ENCODE assay signal across 21 mouse cellular contexts in genomic region chr5:17881542-17881896, GRCm38 (mm10). TPM values are rescaled to one million over a fixed set of nuclear protein-coding genes. Genes with fewer than 3 reads are reported as not detected.
DNase-seq lines count a peak whose midpoint lies in the region; ATAC-seq lines count a peak whose summit lies in the region.
"Had no signal": no experiment of that assay in that cellular context is flagged by ENCODE, and none has a peak within 500 bp of the region (broad histone marks: within the 10 kb centered on the region; RNA-seq: fewer than 3 reads in every experiment).

No protein-coding gene starts in this region.

- H3K27me3 ChIP-seq in heart, embryonic 11.5 days (ENCODE audit: control insufficient read depth, insufficient read depth, low read length), result no peaks in the 10 kb centered on the region
- no peaks in the 10 kb centered on the region for H3K27me3 ChIP-seq in heart, embryonic 16.5 days (ENCODE audit: control insufficient read depth, insufficient read depth, low read length)
- H3K27me3 ChIP-seq in stomach, embryonic 15.5 days (replicated peaks), result no peaks in the 10 kb centered on the region
- no peaks in the 10 kb centered on the region for H3K27me3 ChIP-seq in forebrain, embryonic 13.5 days
- H3K27me3 ChIP-seq: embryonic facial prominence, embryonic 12.5 days; forebrain, embryonic 12.5 days; liver, embryonic 12.5 days had no signal

- H3K36me3 ChIP-seq in heart, embryonic 11.5 days (ENCODE audit: control insufficient read depth, insufficient read depth, low read length), result no peaks in the 10 kb centered on the region
- H3K36me3 ChIP-seq in heart, embryonic 16.5 days (ENCODE audit: control insufficient read depth, insufficient read depth), result no peaks in the 10 kb centered on the region
- no peaks in the 10 kb centered on the region for H3K36me3 ChIP-seq in stomach, embryonic 15.5 days
- H3K36me3 ChIP-seq in forebrain, embryonic 13.5 days (ENCODE audit: poor library complexity, severe bottlenecking), result no peaks in the 10 kb centered on the region
- H3K36me3 ChIP-seq: embryonic facial prominence, embryonic 12.5 days; forebrain, embryonic 12.5 days; liver, embryonic 12.5 days had no signal

- peaks cover 7% of the 10 kb centered on the region; the same call in 1 of the 2 replicates for H3K4me1 ChIP-seq in heart, embryonic 11.5 days (ENCODE audit: control insufficient read depth, insufficient read depth, low read length)
- H3K4me1 ChIP-seq in heart, embryonic 16.5 days (ENCODE audit: control insufficient read depth, insufficient read depth, low read length), result peaks cover 14% of the 10 kb centered on the region
- no peaks in the 10 kb centered on the region for H3K4me1 ChIP-seq in stomach, embryonic 15.5 days
- H3K4me1 ChIP-seq in forebrain, embryonic 13.5 days, result no peaks in the 10 kb centered on the region
- H3K4me1 ChIP-seq: embryonic facial prominence, embryonic 12.5 days; forebrain, embryonic 12.5 days; liver, embryonic 12.5 days had no signal

- intact Hi-C loops in heart, postnatal 14 days (cut with DNase I), result loop anchor here (10.0 kb wide), 1 partner anchor 123 kb away; no protein-coding TSS in a partner anchor

- DNase-seq in heart, postnatal 14 days, result no peak
- DNase-seq in thymus, postnatal 4 days, result no peak
- DNase-seq: adrenal gland, postnatal 10 days; cerebellum, adult 2 months; cerebellum, postnatal 25 days; lung, adult 18-20 months; lung, postnatal 10 days; right cerebral cortex, adult 18-20 months; right cerebral cortex, postnatal 4 days; thymus, adult 2 months had no signal

- 80% methylated on average over 2 of the region's 2 CpGs for WGBS in heart, embryonic 11.5 days (ENCODE audit: insufficient replicate concordance)
- WGBS in heart, embryonic 16.5 days, result 89% methylated on average over 2 of the region's 2 CpGs
- 74% methylated on average over 2 of the region's 2 CpGs for WGBS in stomach, embryonic 15.5 days
- 80% methylated on average over 2 of the region's 2 CpGs for WGBS in forebrain, embryonic 13.5 days

- H3K4me3 ChIP-seq in heart, embryonic 11.5 days (ENCODE audit: low read depth, low read length), result no peak overlapping the region
- H3K4me3 ChIP-seq in heart, embryonic 16.5 days (ENCODE audit: low read length), result no peak overlapping the region
- H3K4me3 ChIP-seq in stomach, embryonic 15.5 days (replicated peaks), result no peak overlapping the region
- H3K4me3 ChIP-seq in forebrain, embryonic 13.5 days, result no peak overlapping the region
- H3K4me3 ChIP-seq: embryonic facial prominence, embryonic 12.5 days; erythroblast, embryonic 14.5 days; forebrain, embryonic 12.5 days; liver, embryonic 12.5 days had no signal

- no peak overlapping the region for H3K9ac ChIP-seq in heart, embryonic 11.5 days (ENCODE audit: low read depth, low read length)
- no peak overlapping the region for H3K9ac ChIP-seq in heart, embryonic 16.5 days (ENCODE audit: low read length)
- H3K9ac ChIP-seq in stomach, embryonic 15.5 days, result no peak overlapping the region
- H3K9ac ChIP-seq in forebrain, embryonic 13.5 days, result no peak overlapping the region
- H3K9ac ChIP-seq: embryonic facial prominence, embryonic 12.5 days; forebrain, embryonic 12.5 days; hindbrain, embryonic 14.5 days; liver, embryonic 12.5 days had no signal

- H3K9me3 ChIP-seq in heart, embryonic 11.5 days (replicated peaks; ENCODE audit: control insufficient read depth, low read length), result no peaks in the 10 kb centered on the region
- H3K9me3 ChIP-seq in heart, embryonic 16.5 days (replicated peaks; ENCODE audit: control insufficient read depth, low read length), result no peaks in the 10 kb centered on the region
- no peaks in the 10 kb centered on the region for H3K9me3 ChIP-seq in stomach, embryonic 15.5 days
- H3K9me3 ChIP-seq in forebrain, embryonic 13.5 days (replicated peaks), result no peaks in the 10 kb centered on the region
- H3K9me3 ChIP-seq: embryonic facial prominence, embryonic 12.5 days; forebrain, embryonic 12.5 days; liver, embryonic 12.5 days had no signal

- H3K4me2 ChIP-seq in heart, embryonic 11.5 days, result no peak overlapping the region
- no peak overlapping the region for H3K4me2 ChIP-seq in heart, embryonic 16.5 days (ENCODE audit: low read depth, low read length)
- H3K4me2 ChIP-seq in stomach, embryonic 15.5 days, result no peak overlapping the region
- H3K4me2 ChIP-seq in forebrain, embryonic 13.5 days, result no peak overlapping the region
- H3K4me2 ChIP-seq: embryonic facial prominence, embryonic 12.5 days; forebrain, embryonic 12.5 days; hindbrain, embryonic 14.5 days; liver, embryonic 12.5 days; midbrain, embryonic 11.5 days had no signal

- no peak for ATAC-seq in heart, embryonic 11.5 days (replicated peaks; ENCODE audit: insufficient number of reproducible peaks, low FRiP score, low TSS enrichment)
- 0 out of 2 replicates have a peak, but pooled peaks have one; percentile 32 for ATAC-seq in erythroblast, adult 5-6 weeks (replicated peaks; ENCODE audit: low FRiP score, poor library complexity, severe bottlenecking)
- ATAC-seq in heart, embryonic 16.5 days (replicated peaks; ENCODE audit: extremely low read depth, insufficient read depth, low FRiP score), result no peak
- peak; percentile 41; the same call in 1 of the 2 replicates for ATAC-seq in stomach, embryonic 15.5 days (ENCODE audit: insufficient read depth, low FRiP score, low read depth)
- ATAC-seq in forebrain, embryonic 13.5 days, result no peak

- peak overlapping the region; percentile 29; the same call in 1 of the 2 replicates for H3K27ac ChIP-seq in heart, embryonic 11.5 days (ENCODE audit: low read depth, low read length)
- peak overlapping the region; percentile 89 for H3K27ac ChIP-seq in heart, embryonic 16.5 days (ENCODE audit: low read length)
- no peak overlapping the region; the same call in 1 of the 2 replicates for H3K27ac ChIP-seq in stomach, embryonic 15.5 days
- H3K27ac ChIP-seq in forebrain, embryonic 13.5 days, result no peak overlapping the region
- H3K27ac ChIP-seq: embryonic facial prominence, embryonic 12.5 days; forebrain, embryonic 12.5 days; hindbrain, embryonic 14.5 days; liver, embryonic 12.5 days had no signal

RNA-seq across cellular contexts. Expression of gene Cd36, which starts 7.1 kb away (rescaled TPM):
- polyA plus RNA-seq in heart, embryonic 11.5 days (2014; fragmentation: Nextera tagmentation; extraction: Ambion mirVana), result 46.8 and 56.2 TPM in 2 replicates
- total RNA-seq in heart, postnatal 14 days (2021), result 1,000 to 10,000 TPM; 1,593 to 1,754 TPM
- 678 and 679 TPM in 2 replicates for total RNA-seq in erythroblast, adult 5-6 weeks (2015; ENCODE audit: low replicate concordance)
- total RNA-seq in erythroblast, adult 5-6 weeks (2017; ENCODE audit: low replicate concordance), result 1,468 and 1,791 TPM in 2 replicates
- polyA plus RNA-seq in heart, embryonic 16.5 days (2015; fragmentation: Nextera tagmentation; extraction: Ambion mirVana), result 202 and 223 TPM in 2 replicates
- 29.7 and 30.0 TPM in 2 replicates for polyA plus RNA-seq in stomach, embryonic 15.5 days (2015; fragmentation: Nextera tagmentation; extraction: Ambion mirVana)
- 0.53 and 0.96 TPM in 2 replicates for polyA plus RNA-seq in forebrain, embryonic 13.5 days (2015; fragmentation: Nextera tagmentation; extraction: Ambion mirVana)

Comparison
In these comparisons a context has a peak if more than half of its experiments do, and no peak if none do; other contexts are left out.
1. ATAC-seq: peak in erythroblast, adult 5-6 weeks (single experiment) and stomach, embryonic 15.5 days (single experiment); none in heart, embryonic 11.5 days (single experiment), heart, embryonic 16.5 days (single experiment) and forebrain, embryonic 13.5 days (single experiment).
2. H3K27ac ChIP-seq: peak in heart, embryonic 11.5 days (single experiment) and heart, embryonic 16.5 days (single experiment); none in stomach, embryonic 15.5 days (single experiment) and forebrain, embryonic 13.5 days (single experiment).
3. RNA of gene Cd36, which starts 7.1 kb away (polyA plus RNA-seq): 202 to 223 TPM in heart, embryonic 16.5 days, 46.8 to 56.2 TPM in heart, embryonic 11.5 days and 29.7 to 30.0 TPM in stomach, embryonic 15.5 days; 0.53 to 0.96 TPM in forebrain, embryonic 13.5 days; every median in the first group is over 10 times any median in the second.